Mouse (Mus musculus) midbrain, embryonic 11.5 days (tissue): Measurements from ENCODE around the gene 2210011C24Rik. TPM values are rescaled to one million over a fixed set of nuclear protein-coding genes. Genes with fewer than 3 reads are reported as not detected.

ENCODE experiments used
- ATAC-seq: fragments of 200-750 bp; cut with Nextera tagmentation; 2 replicates; pipeline ENCODE4 v1.8.0; 2017; ENCODE audit warnings: moderate TSS enrichment, moderate library complexity; ENCODE audit not compliant: low FRiP score
- DNase-seq: peaks from one replicate; pipeline ENCODE4 v3.0.0; 2015; ENCODE audit warnings: low spot score; ENCODE audit errors: missing footprints
- H3K27ac ChIP-seq: fragments of 300-500 bp; sonication (generic); 2 replicates; pipeline ENCODE4 v1.5.1; 2014; ENCODE audit warnings: low read depth, low read length
- H3K27me3 ChIP-seq: fragments of 300-500 bp; sonication (generic); 2 replicates; pipeline ENCODE4 v1.6.1; 2014; ENCODE audit warnings: mild to moderate bottlenecking, low read length, moderate library complexity, mixed read lengths; ENCODE audit not compliant: control insufficient read depth, insufficient read depth
- H3K36me3 ChIP-seq: fragments of 300-500 bp; sonication (generic); 2 replicates; pipeline ENCODE4 v1.6.1; 2014; ENCODE audit warnings: mild to moderate bottlenecking, low read length, moderate library complexity, mixed read lengths; ENCODE audit not compliant: control insufficient read depth, insufficient read depth
- H3K4me1 ChIP-seq: fragments of 300-500 bp; sonication (generic); 2 replicates; pipeline ENCODE4 v1.6.1; 2014; ENCODE audit warnings: low read length; ENCODE audit not compliant: control insufficient read depth, insufficient read depth
- H3K4me2 ChIP-seq: fragments of 300-500 bp; sonication (generic); 2 replicates; pipeline ENCODE4 v1.6.1; 2014; ENCODE audit warnings: mild to moderate bottlenecking, moderate library complexity
- H3K4me3 ChIP-seq: fragments of 300-500 bp; sonication (generic); 2 replicates; pipeline ENCODE4 v1.5.1; 2014; ENCODE audit warnings: low read depth, low read length
- H3K9ac ChIP-seq: fragments of 300-500 bp; sonication (generic); 2 replicates; pipeline ENCODE4 v1.6.1; 2014; ENCODE audit warnings: low read length
- H3K9me3 ChIP-seq: fragments of 300-500 bp; sonication (generic); 2 replicates; pipeline ENCODE4 v1.6.1; 2016; ENCODE audit warnings: low read length; ENCODE audit not compliant: control insufficient read depth
- WGBS: fragments of 180-500 bp; shearing (Covaris S2); extraction: QIAGEN DNeasy Blood & Tissue Kit; methylation state at CpG from one replicate; pipeline ENCODE4 v1.1.7; 2014; 5-methylcytosine and 5-hydroxymethylcytosine counted together
- polyA plus RNA-seq: library from polyadenylated mRNA; unstranded; fragments of >200 nt; fragmentation: Nextera tagmentation; extraction: Ambion mirVana; gene quantifications from 2 replicates; pipeline ENCODE4 v1.2.1, GENCODE M21; 2014

Gene 2210011C24Rik
- not detected in 2 replicates for polyA plus RNA-seq

GRCm38 (mm10) chr8:84011705-84012498 is at the start of gene 2210011C24Rik:
Gene 2210011C24Rik, minus strand, starts transcription at chr8:84012171.
- Histone ChIP-seq H3K4me1 (peaks cover 19% of the 10 kb centered on the region), H3K36me3 (no peaks in the 10 kb centered on the region), H3K27me3 (peaks cover 38% of the 10 kb centered on the region), H3K9ac (peak within 1 kb of the TSS; percentile 54), H3K4me3 (peak within 1 kb of the TSS; percentile 47), H3K27ac (no peak within 1 kb of the TSS), H3K9me3 (no peaks in the 10 kb centered on the region), H3K4me2 (peak within 1 kb of the TSS; percentile 88)
- WGBS, result 1% methylated on average over 45 of the region's 45 CpGs
- DNase-seq (peak; percentile 93), ATAC-seq (peak; percentile 31; the same call in 1 of the 2 replicates)

GRCm38 (mm10) chr8:84060245-84060644 is 48.3 kb upstream of the 2210011C24Rik start:
- H3K27me3 ChIP-seq, result no peaks in the 10 kb centered on the region
- H3K4me3 ChIP-seq, result no peak overlapping the region
- H3K4me1 ChIP-seq, result no peaks in the 10 kb centered on the region
- no peak overlapping the region for H3K9ac ChIP-seq
- no peaks in the 10 kb centered on the region for H3K9me3 ChIP-seq
- H3K36me3 ChIP-seq, result no peaks in the 10 kb centered on the region
- H3K27ac ChIP-seq, result no peak overlapping the region
- no peak overlapping the region for H3K4me2 ChIP-seq
- WGBS, result 90% methylated on average over 2 of the region's 2 CpGs
- ATAC-seq (no peak), DNase-seq (no peak)

GRCm38 (mm10) chr8:84059226-84059625 is 47.3 kb upstream of the 2210011C24Rik start:
- Histone ChIP-seq H3K4me3 (no peak overlapping the region), H3K27ac (no peak overlapping the region), H3K4me2 (no peak overlapping the region), H3K9me3 (no peaks in the 10 kb centered on the region), H3K9ac (no peak overlapping the region), H3K36me3 (no peaks in the 10 kb centered on the region), H3K4me1 (no peaks in the 10 kb centered on the region), H3K27me3 (no peaks in the 10 kb centered on the region)
- no peak for ATAC-seq
- 96% methylated on average over 2 of the region's 2 CpGs for WGBS
- peak; percentile 80 for DNase-seq

GRCm38 (mm10) chr8:84057827-84058226 is 45.9 kb upstream of the 2210011C24Rik start:
- no peaks in the 10 kb centered on the region for H3K36me3 ChIP-seq
- WGBS, result 100% methylated on average over 1 of the region's 1 CpGs
- DNase-seq (no peak), ATAC-seq (no peak)
- no peaks in the 10 kb centered on the region for H3K9me3 ChIP-seq
- no peak overlapping the region for H3K27ac ChIP-seq
- no peaks in the 10 kb centered on the region for H3K4me1 ChIP-seq
- no peaks in the 10 kb centered on the region for H3K27me3 ChIP-seq
- no peak overlapping the region for H3K4me3 ChIP-seq
- no peak overlapping the region for H3K4me2 ChIP-seq
- H3K9ac ChIP-seq, result no peak overlapping the region

GRCm38 (mm10) chr8:84053229-84053628 is 41.3 kb upstream of the 2210011C24Rik start:
- 93% methylated on average over 5 of the region's 5 CpGs for WGBS
- ATAC-seq (no peak), DNase-seq (no peak)
- no peaks in the 10 kb centered on the region for H3K4me1 ChIP-seq
- no peak overlapping the region for H3K27ac ChIP-seq
- no peaks in the 10 kb centered on the region for H3K36me3 ChIP-seq
- no peaks in the 10 kb centered on the region for H3K27me3 ChIP-seq
- H3K9me3 ChIP-seq, result no peaks in the 10 kb centered on the region
- no peak overlapping the region for H3K4me3 ChIP-seq
- no peak overlapping the region for H3K9ac ChIP-seq
- H3K4me2 ChIP-seq, result no peak overlapping the region

GRCm38 (mm10) chr8:84052746-84053145 is 40.8 kb upstream of the 2210011C24Rik start:
- 83% methylated on average over 3 of the region's 3 CpGs for whole genome bisulfite sequencing
- Histone ChIP-seq H3K4me1 (no peaks in the 10 kb centered on the region), H3K36me3 (no peaks in the 10 kb centered on the region), H3K27me3 (no peaks in the 10 kb centered on the region), H3K9me3 (no peaks in the 10 kb centered on the region), H3K9ac (no peak overlapping the region), H3K4me2 (no peak overlapping the region), H3K4me3 (no peak overlapping the region), H3K27ac (no peak overlapping the region)
- ATAC-seq, result no peak
- no peak for DNase-seq

- Histone ChIP-seq H3K9me3 (no peaks in the 10 kb centered on the region; the same call in 1 of the 2 replicates), H3K27me3 (peaks cover 23% of the 10 kb centered on the region), H3K4me1 (no peaks in the 10 kb centered on the region; the same call in 1 of the 2 replicates), H3K27ac (no peak overlapping the region), H3K4me3 (no peak overlapping the region), H3K36me3 (no peaks in the 10 kb centered on the region), H3K4me2 (no peak overlapping the region), H3K9ac (no peak overlapping the region)
- ATAC-seq (no peak), DNase-seq (no peak)
- WGBS, result 83% methylated on average over 5 of the region's 5 CpGs
These were observed 36.2 kb upstream of the 2210011C24Rik start for GRCm38 (mm10) chr8:84048171-84048570.

GRCm38 (mm10) chr8:84046505-84046904 is 34.5 kb upstream of the 2210011C24Rik start:
- 77% methylated on average over 3 of the region's 3 CpGs for WGBS
- no peak overlapping the region for H3K9ac ChIP-seq
- H3K9me3 ChIP-seq, result no peaks in the 10 kb centered on the region; the same call in 1 of the 2 replicates
- peaks cover 37% of the 10 kb centered on the region for H3K27me3 ChIP-seq
- H3K4me2 ChIP-seq, result no peak overlapping the region
- no peak overlapping the region for H3K4me3 ChIP-seq
- peaks cover 4% of the 10 kb centered on the region; the same call in 1 of the 2 replicates for H3K4me1 ChIP-seq
- ATAC-seq (no peak), DNase-seq (no peak)
- H3K27ac ChIP-seq, result no peak overlapping the region
- no peaks in the 10 kb centered on the region for H3K36me3 ChIP-seq

GRCm38 (mm10) chr8:84044900-84045299 is 32.9 kb upstream of the 2210011C24Rik start, which contains the start of gene Rln3:
Gene Rln3, minus strand, starts transcription at chr8:84045000.
- Histone ChIP-seq H3K4me3 (no peak within 1 kb of the TSS), H3K9ac (no peak within 1 kb of the TSS), H3K27ac (no peak within 1 kb of the TSS), H3K27me3 (peaks cover 40% of the 10 kb centered on the region), H3K36me3 (no peaks in the 10 kb centered on the region), H3K4me1 (peaks cover 4% of the 10 kb centered on the region; the same call in 1 of the 2 replicates), H3K4me2 (peak within 1 kb of the TSS; percentile 24; the same call in 1 of the 2 replicates), H3K9me3 (no peaks in the 10 kb centered on the region; the same call in 1 of the 2 replicates)
- WGBS, result 8% methylated on average over 9 of the region's 9 CpGs
- DNase-seq (no peak), ATAC-seq (no peak)
